Mouse (Mus musculus): ENCODE data around the gene Irx5.

GRCm38 (mm10) chr8:92356613-92357375 is 631 bp upstream of the Irx5 start:
- TF ChIP-seq POLR2A (IDR thresholded peaks at IDR 0.05; ENCODE audit: low read depth, low read length) = no peak
- TF ChIP-seq CTCF (IDR thresholded peaks at IDR 0.05; ENCODE audit: extremely low read depth, insufficient read length, insufficient replicate concordance, low read depth, low read length) = no peak
